Mouse (Mus musculus): ENCODE results near the gene Snx29. TPM values are rescaled to one million over a fixed set of nuclear protein-coding genes. Genes with fewer than 3 reads are reported as not detected.

Gene Snx29
- total and polyA plus RNA-seq, 3 experiments: 1.2 to 3.2 (median 3.1) TPM

DNA sequence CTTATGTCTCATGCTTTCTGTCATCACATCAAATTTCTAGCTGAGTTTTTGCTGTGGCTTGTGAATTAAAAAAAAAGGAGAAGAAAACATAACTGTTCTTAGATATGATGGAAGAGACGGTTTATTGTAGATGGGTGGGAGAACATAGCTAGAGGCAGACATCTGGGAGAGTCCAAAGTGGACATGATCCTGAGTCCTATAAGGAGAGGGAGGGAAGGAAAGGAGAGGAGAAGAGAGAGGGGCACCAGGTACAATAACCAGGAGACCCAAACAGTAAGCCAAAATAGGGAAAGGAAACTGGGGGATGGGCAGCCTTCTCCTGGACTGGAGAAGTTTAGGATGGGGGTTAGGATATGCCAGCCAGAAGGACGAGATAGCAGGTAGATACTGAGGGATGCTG lies 239.0 kb downstream of the Snx29 start:
- dilution Hi-C loops (cut with MboI; ENCODE audit: extremely low pct_ligation_motif_present, extremely low pct_unique_long_range_greater_than_20kb, low sequenced_read_pairs): no loop called here
- Histone ChIP-seq H3K4me1 (ENCODE audit: control insufficient read depth in 1 of 2, insufficient read depth in 2 of 2) (peaks cover 0 to 14% of the 10 kb centered on the region in 2 experiments; a peak in 2 of 4 replicates), H3K36me3 (replicated peaks in 1 of 2; ENCODE audit: control insufficient read depth in 1 of 2, insufficient read depth in 1 of 2, low read length in 1 of 2) (no peaks in the 10 kb centered on the region), H3K9ac (ENCODE audit: insufficient read depth, low read depth) (no peak overlapping the region), H3K27me3 (replicated peaks) (no peaks in the 10 kb centered on the region), H3K79me2 (replicated peaks; ENCODE audit: control insufficient read depth, extremely low read depth, insufficient read depth, poor library complexity, severe bottlenecking) (no peaks in the 10 kb centered on the region), H3K4me3 (replicated peaks in 1 of 3; ENCODE audit: low read depth in 2 of 3, low read length in 2 of 3, poor library complexity in 1 of 3) (no peak overlapping the region), H3K27ac (ENCODE audit: insufficient read depth, low read depth) (no peak overlapping the region), H3K9me3 (replicated peaks; ENCODE audit: low read length) (no peaks in the 10 kb centered on the region), H3K4me2 (ENCODE audit: insufficient read depth, low read depth, poor library complexity, severe bottlenecking) (no peak overlapping the region)
- TF ChIP-seq CHD2 (IDR thresholded peaks at IDR 0.05; ENCODE audit: low read length) (no peak), CTCF (conservative IDR thresholded peaks at IDR 0.05 in 1 of 2, IDR thresholded peaks at IDR 0.05 in 1 of 2; ENCODE audit: low read depth in 2 of 2, low read length in 2 of 2) (no peak), ZNF384 (IDR thresholded peaks at IDR 0.05; ENCODE audit: low read depth, low read length) (no peak), GABPA (IDR thresholded peaks at IDR 0.05; ENCODE audit: insufficient replicate concordance, low read depth, low read length) (no peak), BHLHE40 (IDR thresholded peaks at IDR 0.05; ENCODE audit: low read depth, low read length) (no peak), CHD1 (IDR thresholded peaks at IDR 0.05; ENCODE audit: low read depth, low read length) (no peak), USF1 (IDR thresholded peaks at IDR 0.05; ENCODE audit: low read depth, low read length) (no peak), JUN (IDR thresholded peaks at IDR 0.05; ENCODE audit: insufficient read depth, low read depth, low read length) (no peak), JUND (conservative IDR thresholded peaks at IDR 0.05; ENCODE audit: low read depth, low read length) (no peak), NRF1 (IDR thresholded peaks at IDR 0.05; ENCODE audit: low read depth, low read length) (no peak), IRF4 (IDR thresholded peaks at IDR 0.05; ENCODE audit: low read depth, low read length) (no peak), MYC (IDR thresholded peaks at IDR 0.05; ENCODE audit: low read depth, low read length) (no peak), TBP (conservative IDR thresholded peaks at IDR 0.05; ENCODE audit: low read depth, low read length) (no peak), ELF1 (IDR thresholded peaks at IDR 0.05; ENCODE audit: low read depth, low read length) (no peak), RAD21 (IDR thresholded peaks at IDR 0.05; ENCODE audit: low read depth, low read length) (no peak), ETS1 (conservative IDR thresholded peaks at IDR 0.05; ENCODE audit: low read depth, low read length) (no peak), SMC3 (IDR thresholded peaks at IDR 0.05; ENCODE audit: low read depth, low read length) (no peak), MAFK (IDR thresholded peaks at IDR 0.05; ENCODE audit: insufficient replicate concordance, low read length) (no peak), EP300 (IDR thresholded peaks at IDR 0.05; ENCODE audit: low read length) (no peak)
- in situ Hi-C loops (cut with MboI; ENCODE audit: low pct_ligation_motif_present, low pct_unique_long_range_greater_than_20kb, low sequenced_read_pairs): no loop called here
- DNase-seq (ENCODE audit: extremely low read depth): no peak

DNA sequence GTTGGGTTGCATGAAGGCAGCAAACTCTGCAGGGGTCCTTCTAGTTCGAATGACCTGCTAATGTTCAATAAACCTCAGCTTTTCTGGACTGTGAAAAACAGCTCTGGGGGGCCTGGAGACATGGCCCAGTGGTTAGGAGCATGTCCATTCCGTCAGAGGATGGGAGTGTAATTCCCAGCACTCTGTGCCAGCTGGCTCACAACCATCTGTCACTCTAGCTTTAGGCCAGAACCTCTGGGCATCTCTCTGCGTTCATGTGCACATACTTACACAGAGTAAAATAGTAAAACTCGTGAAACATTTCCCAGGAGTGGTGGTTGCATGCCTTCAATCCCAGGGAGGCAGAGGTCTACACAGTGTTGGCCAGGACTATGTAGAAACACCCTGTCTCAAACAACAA lies 241.1 kb downstream of the Snx29 start:
- in situ Hi-C loops (cut with MboI; ENCODE audit: low pct_ligation_motif_present, low pct_unique_long_range_greater_than_20kb, low sequenced_read_pairs) (no loop called here), dilution Hi-C loops (cut with MboI; ENCODE audit: extremely low pct_ligation_motif_present, extremely low pct_unique_long_range_greater_than_20kb, low sequenced_read_pairs) (no loop called here)

More for the DNA sequence above, 241.1 kb downstream of the Snx29 start:
- Histone ChIP-seq H3K36me3 (replicated peaks in 1 of 2; ENCODE audit: control insufficient read depth in 1 of 2, insufficient read depth in 1 of 2, low read length in 1 of 2) (no peaks in the 10 kb centered on the region), H3K9me3 (replicated peaks; ENCODE audit: low read length) (no peaks in the 10 kb centered on the region), H3K4me2 (ENCODE audit: insufficient read depth, low read depth, poor library complexity, severe bottlenecking) (no peak overlapping the region), H3K4me3 (replicated peaks in 1 of 3; ENCODE audit: low read depth in 2 of 3, low read length in 2 of 3, poor library complexity in 1 of 3) (no peak overlapping the region), H3K4me1 (ENCODE audit: control insufficient read depth in 1 of 2, insufficient read depth in 2 of 2) (peaks cover 2 to 22% of the 10 kb centered on the region in 2 experiments), H3K9ac (ENCODE audit: insufficient read depth, low read depth) (no peak overlapping the region), H3K27me3 (replicated peaks) (no peaks in the 10 kb centered on the region), H3K79me2 (replicated peaks; ENCODE audit: control insufficient read depth, extremely low read depth, insufficient read depth, poor library complexity, severe bottlenecking) (no peaks in the 10 kb centered on the region), H3K27ac (ENCODE audit: insufficient read depth, low read depth) (no peak overlapping the region)
- no peak for TF ChIP-seq TBP (conservative IDR thresholded peaks at IDR 0.05; ENCODE audit: low read depth, low read length)
- no peak for TF ChIP-seq POLR2AphosphoS2 (IDR thresholded peaks at IDR 0.05; ENCODE audit: low read depth, low read length)
- TF ChIP-seq HCFC1 (IDR thresholded peaks at IDR 0.05; ENCODE audit: low read depth, low read length): no peak
- DNase-seq (ENCODE audit: extremely low read depth): no peak

Measured in CH12.LX (cell line).